Mouse (Mus musculus) CH12.LX (cell line): ENCODE measurements around the gene Etfdh.

Experiments used
- CTCF ChIP-seq, 2 experiments: IDR thresholded peaks in 1 of 2; conservative IDR thresholded peaks in 1 of 2; 2 replicates each; pipeline ENCODE4 v1.5.1; 2011 to 2012; ENCODE audit warnings: low read depth in 2 of 2, low read length in 2 of 2, improper control_type of control experiment in 1 of 2, inconsistent platforms in 1 of 2, mild to moderate bottlenecking in 1 of 2, moderate library complexity in 1 of 2
- EP300 ChIP-seq: IDR thresholded peaks from 2 replicates; pipeline ENCODE4 v1.6.1; 2011; ENCODE audit warnings: low read length, improper control_type of control experiment
- GABPA ChIP-seq: IDR thresholded peaks from 2 replicates; pipeline ENCODE4 v1.6.1; 2012; ENCODE audit warnings: low read depth, low read length, improper control_type of control experiment, inconsistent platforms; ENCODE audit not compliant: insufficient replicate concordance
- HCFC1 ChIP-seq: IDR thresholded peaks from 2 replicates; pipeline ENCODE4 v1.6.1; 2012; ENCODE audit warnings: low read depth, mild to moderate bottlenecking, inconsistent platforms, low read length, improper control_type of control experiment
- JUND ChIP-seq: conservative IDR thresholded peaks from 2 replicates; pipeline ENCODE4 v1.6.1; 2011; ENCODE audit warnings: low read depth, low read length, improper control_type of control experiment
- MAX ChIP-seq: IDR thresholded peaks from 2 replicates; pipeline ENCODE4 v1.6.1; 2011; ENCODE audit warnings: low read length, improper control_type of control experiment
- NRF1 ChIP-seq: IDR thresholded peaks from 2 replicates; pipeline ENCODE4 v1.6.1; 2014; ENCODE audit warnings: low read depth, mild to moderate bottlenecking, inconsistent platforms, low read length, improper control_type of control experiment, moderate library complexity
- ZMIZ1 ChIP-seq: IDR thresholded peaks from 2 replicates; pipeline ENCODE4 v1.6.1; 2012; ENCODE audit warnings: low read depth, mild to moderate bottlenecking, inconsistent platforms, low read length, improper control_type of control experiment

GRCm38 (mm10) chr3:79576865-79577264 lies 52.4 kb downstream of the Etfdh start:
- no peak for TF ChIP-seq CTCF (conservative IDR thresholded peaks at IDR 0.05 in 1 of 2, IDR thresholded peaks at IDR 0.05 in 1 of 2; ENCODE audit: low read depth in 2 of 2, low read length in 2 of 2)
- TF ChIP-seq ZMIZ1, result no peak
- no peak for TF ChIP-seq NRF1
- no peak for TF ChIP-seq MAX
- no peak for TF ChIP-seq EP300
- no peak for TF ChIP-seq JUND
- no peak for TF ChIP-seq GABPA
- TF ChIP-seq HCFC1, result no peak
